In the genomic region with DNA sequence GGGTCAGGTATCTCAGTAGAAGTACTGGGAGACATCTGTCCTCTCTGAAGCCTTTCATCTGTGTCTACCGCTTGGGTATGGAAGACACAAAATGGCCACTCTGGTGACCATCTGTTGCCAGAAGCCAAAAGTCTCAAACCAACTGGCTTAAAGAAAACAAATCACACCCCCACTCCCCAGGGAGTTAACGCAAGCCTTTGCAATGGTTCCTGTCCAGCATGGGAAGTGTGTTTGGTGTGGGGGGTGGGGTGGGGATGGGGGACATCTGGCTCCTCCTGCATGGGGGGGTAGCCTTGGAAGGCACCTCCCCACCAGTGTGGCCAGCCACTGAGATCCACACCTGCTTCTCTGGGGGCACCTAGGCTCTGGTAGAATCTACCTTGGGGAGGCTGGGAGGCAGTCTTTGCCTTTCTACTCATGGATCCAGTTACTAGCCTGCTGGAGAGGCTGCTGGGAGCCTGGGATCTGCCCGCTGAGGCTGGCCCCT, we compare ENCODE assay signal across 8 mouse cellular contexts. TPM values are rescaled to one million over a fixed set of nuclear protein-coding genes. Genes with fewer than 3 reads are reported as not detected.
DNase-seq lines count a peak whose midpoint lies in the region; ATAC-seq and TF ChIP-seq lines count a peak whose summit lies in the region.

No protein-coding gene starts in this region.

- peak overlapping the region; percentile 91 for H3K27ac ChIP-seq in kidney, embryonic 14.5 days (ENCODE audit: low read depth, low read length)
- peak overlapping the region; percentile 77 for H3K27ac ChIP-seq in embryonic facial prominence, embryonic 11.5 days (replicated peaks; ENCODE audit: low read depth, low read length)
- peak overlapping the region; percentile 90 for H3K27ac ChIP-seq in hindbrain, embryonic 13.5 days

- H3K79me2 ChIP-seq in myocyte (ENCODE audit: control insufficient read depth, insufficient read depth), result peaks cover 68% of the 10 kb centered on the region

- no peaks in the 10 kb centered on the region for H3K9me3 ChIP-seq in kidney, embryonic 14.5 days (ENCODE audit: control insufficient read depth, low read length)
- H3K9me3 ChIP-seq in embryonic facial prominence, embryonic 11.5 days (replicated peaks; ENCODE audit: control insufficient read depth, low read length), result no peaks in the 10 kb centered on the region
- no peaks in the 10 kb centered on the region for H3K9me3 ChIP-seq in hindbrain, embryonic 13.5 days

- no peaks in the 10 kb centered on the region for H3K27me3 ChIP-seq in kidney, embryonic 14.5 days (ENCODE audit: control insufficient read depth, insufficient read depth, low read length)
- no peaks in the 10 kb centered on the region for H3K27me3 ChIP-seq in embryonic facial prominence, embryonic 11.5 days (ENCODE audit: control insufficient read depth, insufficient read depth, low read length)
- no peaks in the 10 kb centered on the region for H3K27me3 ChIP-seq in hindbrain, embryonic 13.5 days
- H3K27me3 ChIP-seq in myocyte (ENCODE audit: control insufficient read depth, insufficient read depth, insufficient read length), result no peaks in the 10 kb centered on the region

- peaks cover 98% of the 10 kb centered on the region for H3K4me1 ChIP-seq in kidney, embryonic 14.5 days (ENCODE audit: control insufficient read depth, insufficient read depth, low read length)
- peaks cover 26% of the 10 kb centered on the region for H3K4me1 ChIP-seq in embryonic facial prominence, embryonic 11.5 days (ENCODE audit: control insufficient read depth, insufficient read depth, low read length)
- H3K4me1 ChIP-seq in hindbrain, embryonic 13.5 days (replicated peaks), result peaks cover 100% of the 10 kb centered on the region

- no peak for DNase-seq in kidney, adult 8-10 months
- DNase-seq in embryonic facial prominence, embryonic 11.5 days (ENCODE audit: low spot score), result peak; percentile 51
- DNase-seq in gastrocnemius, postnatal 36 days, result no peak
- no peak for DNase-seq in urinary bladder, postnatal 36 days (ENCODE audit: low spot score in 2 of 2)
- DNase-seq in left cerebral cortex, adult 11 months (ENCODE audit: low spot score), result no peak

- no peak overlapping the region for H3K4me3 ChIP-seq in kidney, embryonic 14.5 days (ENCODE audit: low read length)
- H3K4me3 ChIP-seq in embryonic facial prominence, embryonic 11.5 days (ENCODE audit: low read depth, low read length), result no peak overlapping the region
- no peak overlapping the region; the same call in 1 of the 2 replicates for H3K4me3 ChIP-seq in hindbrain, embryonic 13.5 days
- H3K4me3 ChIP-seq in myocyte, result no peak overlapping the region

- H3K9ac ChIP-seq in kidney, embryonic 14.5 days (ENCODE audit: low read depth, low read length), result peak overlapping the region; percentile 42; the same call in 1 of the 2 replicates
- H3K9ac ChIP-seq in embryonic facial prominence, embryonic 11.5 days (replicated peaks; ENCODE audit: low read length), result peak overlapping the region; percentile 22
- peak overlapping the region; percentile 60; the same call in 1 of the 2 replicates for H3K9ac ChIP-seq in hindbrain, embryonic 13.5 days

- ATAC-seq in kidney, embryonic 14.5 days (ENCODE audit: low FRiP score, low TSS enrichment), result peak; percentile 26
- ATAC-seq in embryonic facial prominence, embryonic 11.5 days (replicated peaks; ENCODE audit: insufficient number of reproducible peaks, low FRiP score, low TSS enrichment, low read depth), result peak; percentile 18
- peak; percentile 9; the same call in 1 of the 2 replicates for ATAC-seq in hindbrain, embryonic 13.5 days (ENCODE audit: low FRiP score)

- 10% methylated on average over 3 of the region's 3 CpGs for WGBS in kidney, embryonic 14.5 days
- 18% methylated on average over 3 of the region's 3 CpGs for WGBS in embryonic facial prominence, embryonic 11.5 days
- WGBS in hindbrain, embryonic 13.5 days, result 7% methylated on average over 3 of the region's 3 CpGs

- TF ChIP-seq POLR2A in myocyte (IDR thresholded peaks at IDR 0.05; ENCODE audit: insufficient read length, low read depth), result no peak

- H3K4me2 ChIP-seq in kidney, embryonic 14.5 days (replicated peaks; ENCODE audit: low read depth, low read length), result peak overlapping the region; percentile 26
- peak overlapping the region; percentile 13; the same call in 1 of the 2 replicates for H3K4me2 ChIP-seq in embryonic facial prominence, embryonic 11.5 days (ENCODE audit: low read depth, low read length)
- H3K4me2 ChIP-seq in hindbrain, embryonic 13.5 days, result peak overlapping the region; percentile 45
- H3K4me2 ChIP-seq in myocyte (ENCODE audit: low read depth), result peak overlapping the region; percentile 10

- peaks cover 22% of the 10 kb centered on the region for H3K36me3 ChIP-seq in kidney, embryonic 14.5 days (ENCODE audit: control insufficient read depth, insufficient read depth, low read length)
- peaks cover 2% of the 10 kb centered on the region; the same call in 1 of the 2 replicates for H3K36me3 ChIP-seq in embryonic facial prominence, embryonic 11.5 days (replicated peaks; ENCODE audit: control insufficient read depth, insufficient read depth, low read depth, low read length)
- H3K36me3 ChIP-seq in hindbrain, embryonic 13.5 days, result 0 out of 2 replicates have a peak, but pooled peaks cover 3% of the 10 kb centered on the region
- H3K36me3 ChIP-seq in myocyte (ENCODE audit: control insufficient read depth, insufficient read depth), result no peaks in the 10 kb centered on the region

- no peak overlapping the region for H3ac ChIP-seq in myocyte (ENCODE audit: control insufficient read depth, insufficient read length)

- intact Hi-C loops in gastrocnemius, postnatal 36 days (cut with DNase I), result no loop called here

TF ChIP-seq in myocyte, 11 proteins besides CTCF, POLR2A, EP300 and RAD21:
- TF ChIP-seq REST (IDR thresholded peaks at IDR 0.05; ENCODE audit: insufficient read depth, insufficient read length) (no peak), SRF (IDR thresholded peaks at IDR 0.05; ENCODE audit: control insufficient read depth, insufficient read length, low read depth) (no peak), POLR2AphosphoS2 (IDR thresholded peaks at IDR 0.05; ENCODE audit: insufficient read length, low read depth) (no peak), MAX (IDR thresholded peaks at IDR 0.05; ENCODE audit: low read depth) (no peak), MYOG (IDR thresholded peaks at IDR 0.05; ENCODE audit: control insufficient read depth in 1 of 3, insufficient read depth in 1 of 3, insufficient read length in 2 of 3, low read depth in 2 of 3) (no peak), TCF3 (IDR thresholded peaks at IDR 0.05; ENCODE audit: insufficient read length, low read depth) (no peak), TCF12 (IDR thresholded peaks at IDR 0.05; ENCODE audit: insufficient read depth, poor library complexity, severe bottlenecking) (peak; percentile 14), E2F4 (IDR thresholded peaks at IDR 0.05; ENCODE audit: insufficient read depth) (no peak), CEBPB (IDR thresholded peaks at IDR 0.05; ENCODE audit: insufficient read depth, poor library complexity, severe bottlenecking) (peak; percentile 74), MYOD1 (IDR thresholded peaks at IDR 0.05; ENCODE audit: control insufficient read depth in 1 of 3, insufficient read length in 2 of 3, low read depth in 2 of 3) (peak in 1 of 3 experiments; percentile 12)
TF ChIP-seq in myocyte: peak in this region for 3.

RNA-seq across cellular contexts. Expression of gene Notch1, which starts 29.6 kb away (rescaled TPM):
- 33.4 and 45.1 TPM in 2 replicates for polyA plus RNA-seq in kidney, embryonic 14.5 days (2014; fragmentation: Nextera tagmentation; extraction: Ambion mirVana)
- 17.2 and 17.7 TPM in 2 replicates for polyA plus RNA-seq in embryonic facial prominence, embryonic 11.5 days (2014; fragmentation: Nextera tagmentation; extraction: Ambion mirVana)
- 17.5 and 19.2 TPM in 2 replicates for polyA plus RNA-seq in hindbrain, embryonic 13.5 days (2015; fragmentation: Nextera tagmentation; extraction: Ambion mirVana)
- polyA plus RNA-seq in myocyte (2012; fragmentation: generic; extraction: Trizol), result 16.3 TPM
- total RNA-seq in gastrocnemius, postnatal 36 days (2021), result 1 to 10 TPM; 7.7 to 8.0 TPM

RNA-seq across cellular contexts. Expression of gene Sec16a, which starts 41.9 kb away (rescaled TPM):
- 18.9 and 43.9 TPM in 2 replicates for polyA plus RNA-seq in kidney, embryonic 14.5 days (2014; fragmentation: Nextera tagmentation; extraction: Ambion mirVana)
- 30.4 and 33.3 TPM in 2 replicates for polyA plus RNA-seq in embryonic facial prominence, embryonic 11.5 days (2014; fragmentation: Nextera tagmentation; extraction: Ambion mirVana)
- 18.3 and 18.5 TPM in 2 replicates for polyA plus RNA-seq in hindbrain, embryonic 13.5 days (2015; fragmentation: Nextera tagmentation; extraction: Ambion mirVana)
- 31.4 TPM for polyA plus RNA-seq in myocyte (2012; fragmentation: generic; extraction: Trizol)
- 10 to 100 TPM; 21.0 to 23.9 TPM for total RNA-seq in gastrocnemius, postnatal 36 days (2021)
